Mouse (Mus musculus) forebrain, embryonic 12.5 days (tissue): ENCODE measurements at regions not wholly inside any gene's neighbourhood (a gene's known extent, or its start where the extent isn't known, plus 50 kb on each side); places are given as distances from the start of the nearest gene placed in this dataset.
"Not testable (repeated sequence)": the region's sequence is repeated elsewhere in the genome, so short reads cannot be mapped to it uniquely, and the experiment has no call there.

Experiments
- ATAC-seq: fragments of 200-750 bp; cut with Nextera tagmentation; 2 replicates; pipeline ENCODE4 v1.8.0; 2017; ENCODE audit warnings: moderate TSS enrichment; ENCODE audit not compliant: low FRiP score
- H3K27ac ChIP-seq: fragments of 300-500 bp; sonication (generic); 2 replicates; pipeline ENCODE4 v1.5.1; 2016; ENCODE audit warnings: mild to moderate bottlenecking
- H3K27me3 ChIP-seq: fragments of 300-500 bp; sonication (generic); 2 replicates; pipeline ENCODE4 v1.6.1; 2016; ENCODE audit warnings: mild to moderate bottlenecking
- H3K36me3 ChIP-seq: fragments of 300-500 bp; sonication (generic); replicated peaks from 2 replicates; pipeline ENCODE4 v1.6.1; 2016; ENCODE audit warnings: mild to moderate bottlenecking
- H3K4me1 ChIP-seq: fragments of 300-500 bp; sonication (generic); 2 replicates; pipeline ENCODE4 v1.6.1; 2016
- H3K4me2 ChIP-seq: fragments of 300-500 bp; sonication (generic); 2 replicates; pipeline ENCODE4 v1.6.1; 2016; ENCODE audit warnings: mild to moderate bottlenecking, moderate library complexity
- H3K4me3 ChIP-seq: fragments of 300-500 bp; sonication (generic); replicated peaks from 2 replicates; pipeline ENCODE4 v1.5.1; 2016; ENCODE audit warnings: mild to moderate bottlenecking
- H3K9ac ChIP-seq: fragments of 300-500 bp; sonication (generic); 2 replicates; pipeline ENCODE4 v1.6.1; 2016; ENCODE audit warnings: mild to moderate bottlenecking
- H3K9me3 ChIP-seq: fragments of 300-500 bp; sonication (generic); 2 replicates; pipeline ENCODE4 v1.6.1; 2016
- WGBS: fragments of 180-500 bp; shearing (Covaris S2); methylation state at CpG from one replicate; pipeline ENCODE4 v1.1.7; 2016; 5-methylcytosine and 5-hydroxymethylcytosine counted together

DNA sequence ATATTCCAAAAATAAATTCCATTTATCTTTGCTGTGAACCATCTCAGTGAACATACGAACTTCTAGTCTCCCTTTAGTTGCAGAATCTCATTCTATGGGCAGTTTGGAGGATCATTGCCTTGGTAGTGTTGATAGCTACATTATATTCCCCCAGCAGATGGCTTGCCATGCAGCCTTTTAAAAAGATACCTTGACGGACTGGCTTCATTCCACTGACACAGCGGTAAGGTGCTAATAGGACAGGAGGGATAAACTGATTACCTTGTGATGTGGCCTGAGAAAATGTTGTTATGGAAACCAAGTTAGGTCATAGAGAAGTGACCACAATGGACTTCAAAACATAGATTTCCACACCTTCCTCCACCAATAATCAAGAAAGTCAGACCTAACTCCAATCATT lies 215.5 kb upstream of the Tmc3 start:
- Histone ChIP-seq H3K4me3 (no peak overlapping the region), H3K27ac (no peak overlapping the region), H3K27me3 (no peaks in the 10 kb centered on the region), H3K9me3 (no peaks in the 10 kb centered on the region), H3K9ac (no peak overlapping the region), H3K4me1 (no peaks in the 10 kb centered on the region), H3K4me2 (no peak overlapping the region), H3K36me3 (no peaks in the 10 kb centered on the region)
- WGBS = 81% methylated on average over 3 of the region's 3 CpGs
- no peak; the same call in 1 of the 2 replicates for ATAC-seq

DNA sequence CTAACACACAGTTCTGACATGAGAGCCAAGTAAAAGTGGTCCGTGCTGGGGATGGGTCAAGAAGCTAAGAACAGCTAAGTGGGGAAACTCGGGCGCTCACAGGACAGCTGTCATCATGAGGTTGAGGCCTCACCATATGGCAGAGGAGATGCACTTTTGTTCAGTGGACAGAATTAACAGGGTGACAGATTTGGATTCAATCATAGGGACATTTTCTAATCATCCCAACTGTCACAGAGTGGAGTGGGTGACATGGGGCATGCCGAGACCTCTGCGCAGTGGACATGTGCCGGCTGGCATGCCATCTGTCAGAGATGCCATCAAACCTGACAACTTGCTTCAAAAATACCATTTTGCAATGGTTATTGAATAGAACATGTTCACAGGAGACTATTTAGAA lies 215.1 kb upstream of the Tmc3 start:
- Histone ChIP-seq H3K27me3 (no peaks in the 10 kb centered on the region), H3K9me3 (no peaks in the 10 kb centered on the region), H3K4me2 (no peak overlapping the region), H3K4me3 (no peak overlapping the region), H3K36me3 (no peaks in the 10 kb centered on the region), H3K27ac (no peak overlapping the region), H3K4me1 (no peaks in the 10 kb centered on the region), H3K9ac (no peak overlapping the region)
- no peak; the same call in 1 of the 2 replicates for ATAC-seq
- 86% methylated on average over 6 of the region's 6 CpGs for WGBS

DNA sequence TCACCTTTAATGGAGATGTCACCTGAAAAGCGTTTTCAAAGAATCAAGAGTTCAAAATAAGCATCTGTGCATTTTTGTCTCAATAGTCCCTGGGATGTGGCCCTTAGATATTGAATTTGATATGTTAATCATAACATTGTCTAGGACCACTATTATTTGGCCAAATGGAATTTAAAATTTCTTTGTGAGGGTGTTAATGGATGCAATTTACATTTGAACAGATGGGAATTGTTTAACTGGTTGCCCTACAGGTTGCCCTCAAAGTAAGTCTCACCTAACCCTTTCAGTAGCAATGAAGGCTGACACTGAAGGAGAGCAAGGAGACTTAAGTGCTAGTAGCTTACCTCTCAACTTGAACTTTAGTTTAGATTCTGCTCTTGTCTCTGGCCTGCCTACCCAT lies 207.9 kb upstream of the Tmc3 start:
- WGBS = 68% methylated on average over 1 of the region's 1 CpGs

DNA sequence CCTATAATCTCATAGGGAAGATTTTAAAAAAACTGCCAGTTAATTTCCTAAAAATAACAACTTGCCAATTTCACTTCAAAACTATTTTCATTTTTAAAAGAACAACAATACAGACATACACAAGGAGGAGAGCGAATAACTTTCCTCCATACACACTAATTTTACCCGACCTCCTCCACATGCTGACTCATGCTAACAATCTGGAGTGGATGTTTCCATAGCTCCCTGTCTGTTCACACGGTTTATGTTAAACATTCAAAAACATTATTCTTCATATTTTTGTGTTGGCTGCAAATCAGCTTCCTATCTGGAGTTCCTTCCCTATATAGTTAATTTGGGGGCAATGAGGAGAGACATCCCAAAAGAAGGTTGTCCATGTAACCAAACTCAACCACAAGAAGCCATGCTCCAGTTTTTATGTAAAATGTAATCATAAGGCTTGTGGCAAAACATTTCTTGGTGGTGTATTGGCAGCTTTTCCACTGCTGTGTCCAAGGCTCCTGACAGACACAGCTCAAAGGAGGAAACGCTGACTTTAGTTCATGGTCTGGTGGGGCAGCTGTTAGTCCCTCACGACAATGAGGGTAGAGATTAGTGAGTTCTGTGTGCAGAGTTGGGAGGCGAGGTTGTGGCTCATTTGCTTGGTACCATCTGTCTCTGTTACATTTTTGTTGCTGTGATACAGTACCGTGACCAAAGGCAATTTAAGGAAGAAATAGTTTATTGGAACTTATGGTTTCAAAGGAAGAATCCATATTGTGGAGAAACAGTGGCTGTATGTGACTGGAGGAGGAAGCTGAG lies 203.1 kb upstream of the Tmc3 start:
- no peak overlapping the region for H3K4me2 ChIP-seq
- H3K9ac ChIP-seq = no peak overlapping the region
- WGBS = 79% methylated on average over 7 of the region's 7 CpGs
- no peaks in the 10 kb centered on the region for H3K9me3 ChIP-seq
- no peak overlapping the region for H3K27ac ChIP-seq
- no peak overlapping the region for H3K4me3 ChIP-seq
- H3K36me3 ChIP-seq = no peaks in the 10 kb centered on the region
- H3K27me3 ChIP-seq = no peaks in the 10 kb centered on the region
- H3K4me1 ChIP-seq = peaks cover 16% of the 10 kb centered on the region
- no peak for ATAC-seq

More for the DNA sequence above, 207.9 kb upstream of the Tmc3 start:
- H3K27ac ChIP-seq = no peak overlapping the region
- no peaks in the 10 kb centered on the region for H3K9me3 ChIP-seq
- H3K4me2 ChIP-seq = no peak overlapping the region
- no peaks in the 10 kb centered on the region for H3K36me3 ChIP-seq
- no peak overlapping the region for H3K4me3 ChIP-seq
- H3K27me3 ChIP-seq = no peaks in the 10 kb centered on the region
- no peak for ATAC-seq
- no peak overlapping the region for H3K9ac ChIP-seq
- 0 out of 2 replicates have a peak, but pooled peaks cover 3% of the 10 kb centered on the region for H3K4me1 ChIP-seq

DNA sequence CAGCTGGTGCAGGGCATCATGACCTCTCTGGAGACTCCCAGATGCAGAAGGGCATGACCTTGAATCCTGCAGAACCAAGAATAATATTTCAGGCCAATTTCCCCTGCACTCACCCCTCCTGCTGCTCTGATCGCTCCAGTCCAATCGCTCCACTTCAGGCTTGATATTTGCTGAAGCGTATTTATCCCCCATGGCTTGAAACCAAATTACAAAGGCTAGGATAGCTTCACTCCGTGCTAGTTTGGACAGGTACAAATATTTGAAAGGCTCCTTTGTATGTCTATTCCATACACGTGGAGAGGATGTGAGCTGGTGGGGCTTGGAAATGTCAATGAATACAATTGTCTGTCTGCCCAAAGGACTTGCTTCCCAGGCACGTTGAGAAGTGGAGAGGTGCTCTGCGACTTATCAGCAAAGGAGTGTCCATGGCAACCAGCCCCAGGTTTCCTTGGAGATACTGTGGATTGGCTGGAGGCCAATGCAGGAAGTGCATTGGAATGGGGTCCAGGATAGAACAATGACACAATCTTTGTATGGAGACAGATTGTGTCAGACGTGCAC lies 201.8 kb upstream of the Tmc3 start:
- 22% methylated on average over 8 of the region's 8 CpGs for WGBS
- H3K27me3 ChIP-seq = no peaks in the 10 kb centered on the region
- H3K4me1 ChIP-seq = peaks cover 16% of the 10 kb centered on the region
- H3K9me3 ChIP-seq = no peaks in the 10 kb centered on the region
- H3K27ac ChIP-seq = peak overlapping the region; percentile 80
- no peak overlapping the region for H3K9ac ChIP-seq
- H3K36me3 ChIP-seq = no peaks in the 10 kb centered on the region
- peak overlapping the region; percentile 26 for H3K4me2 ChIP-seq
- peak; percentile 96 for ATAC-seq
- H3K4me3 ChIP-seq = no peak overlapping the region

DNA sequence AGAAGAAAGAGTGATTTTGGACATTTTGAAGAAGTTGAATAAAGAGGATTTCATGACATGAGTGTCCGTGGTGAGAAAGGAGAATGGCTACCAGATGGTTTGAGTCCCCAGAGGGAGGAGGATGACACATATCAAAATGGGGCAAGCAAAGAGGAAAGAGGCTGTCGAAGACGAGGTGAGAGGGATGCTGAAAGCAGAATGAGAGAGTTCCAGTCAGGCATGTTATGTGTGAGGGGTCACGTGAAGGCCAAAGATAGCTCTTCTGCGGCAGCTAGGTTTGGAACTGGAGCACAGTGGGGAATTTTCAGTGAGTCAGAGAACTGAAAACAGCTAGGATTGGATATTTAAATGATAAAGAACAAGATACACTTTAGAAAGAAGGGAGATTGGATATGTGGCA lies 193.3 kb upstream of the Tmc3 start:
- Histone ChIP-seq H3K4me2 (no peak overlapping the region), H3K4me1 (peaks cover 3% of the 10 kb centered on the region; the same call in 1 of the 2 replicates), H3K27me3 (no peaks in the 10 kb centered on the region), H3K4me3 (no peak overlapping the region), H3K36me3 (no peaks in the 10 kb centered on the region), H3K9ac (no peak overlapping the region), H3K27ac (no peak overlapping the region), H3K9me3 (no peaks in the 10 kb centered on the region)
- 87% methylated on average over 5 of the region's 5 CpGs for WGBS
- ATAC-seq = no peak

DNA sequence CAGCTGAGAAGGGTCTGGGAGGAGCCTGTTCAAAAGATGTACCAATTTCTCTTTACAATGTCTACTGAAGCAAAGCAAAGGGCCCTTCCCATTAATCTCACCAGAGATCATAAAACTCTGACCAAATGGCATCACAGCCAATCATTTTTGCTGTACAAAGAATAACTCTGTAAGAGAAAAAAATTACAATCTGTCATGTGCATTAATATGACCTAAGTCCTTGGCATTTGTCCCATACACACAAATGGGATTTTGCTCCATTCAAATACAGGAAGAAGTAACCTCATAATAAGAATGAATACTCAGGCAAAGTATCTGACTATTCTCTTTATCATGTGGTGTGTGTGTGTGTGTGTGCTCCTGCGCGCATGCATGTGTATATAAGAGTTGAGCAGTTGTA lies 192.5 kb upstream of the Tmc3 start:
- ATAC-seq = no peak
- Histone ChIP-seq H3K27ac (no peak overlapping the region), H3K4me2 (no peak overlapping the region), H3K9me3 (no peaks in the 10 kb centered on the region), H3K36me3 (no peaks in the 10 kb centered on the region), H3K4me1 (peaks cover 3% of the 10 kb centered on the region; the same call in 1 of the 2 replicates), H3K9ac (no peak overlapping the region), H3K27me3 (no peaks in the 10 kb centered on the region), H3K4me3 (no peak overlapping the region)
- WGBS = 93% methylated on average over 2 of the region's 2 CpGs

DNA sequence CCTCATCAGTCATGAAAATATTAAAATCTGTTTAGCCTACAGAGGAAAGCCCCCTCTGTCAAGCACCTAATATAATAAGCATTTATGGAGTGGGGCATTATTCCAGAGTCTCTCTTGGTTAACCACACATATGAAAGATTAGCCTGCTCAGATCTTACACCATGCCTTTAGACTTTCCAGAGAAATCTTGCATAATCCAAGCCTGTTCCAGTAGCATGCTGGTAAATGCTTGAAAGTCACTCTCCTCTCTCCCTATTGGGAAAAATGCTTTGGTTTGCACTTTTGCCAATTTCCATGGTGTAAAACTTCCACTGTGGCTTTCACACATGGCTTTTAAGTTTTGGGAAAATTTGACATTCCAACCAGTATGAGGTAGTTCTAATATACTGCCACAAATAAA lies 192.1 kb upstream of the Tmc3 start:
- ATAC-seq = no peak
- Histone ChIP-seq H3K4me2 (no peak overlapping the region), H3K4me3 (no peak overlapping the region), H3K9ac (no peak overlapping the region), H3K36me3 (no peaks in the 10 kb centered on the region), H3K4me1 (peaks cover 3% of the 10 kb centered on the region; the same call in 1 of the 2 replicates), H3K9me3 (no peaks in the 10 kb centered on the region), H3K27me3 (no peaks in the 10 kb centered on the region), H3K27ac (no peak overlapping the region)

DNA sequence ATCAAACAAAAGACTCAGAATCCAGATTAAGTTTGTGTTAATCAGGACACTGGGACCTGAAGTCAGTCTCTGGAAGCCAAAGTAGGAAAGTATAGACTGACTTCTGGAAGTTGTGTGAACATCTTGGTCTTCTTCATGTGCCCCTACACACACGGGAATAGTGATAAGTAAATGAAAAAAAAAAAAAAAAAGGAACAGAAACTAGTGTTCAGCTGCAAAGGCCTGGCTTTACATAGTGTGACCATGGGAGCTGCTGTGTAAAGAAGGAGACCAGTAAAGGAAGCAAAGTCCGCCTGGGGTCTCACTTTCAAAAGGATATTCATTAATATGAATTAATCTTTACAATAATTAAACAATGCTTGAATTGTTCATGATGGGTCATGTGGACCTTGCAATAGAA lies 190.6 kb upstream of the Tmc3 start:
- H3K36me3 ChIP-seq = no peaks in the 10 kb centered on the region
- WGBS = 70% methylated on average over 2 of the region's 2 CpGs
- H3K27me3 ChIP-seq = no peaks in the 10 kb centered on the region
- no peak overlapping the region for H3K4me2 ChIP-seq
- no peak overlapping the region for H3K4me3 ChIP-seq
- ATAC-seq = no peak
- no peak overlapping the region for H3K27ac ChIP-seq
- H3K4me1 ChIP-seq = peaks cover 3% of the 10 kb centered on the region; the same call in 1 of the 2 replicates
- H3K9ac ChIP-seq = no peak overlapping the region
- no peaks in the 10 kb centered on the region for H3K9me3 ChIP-seq

DNA sequence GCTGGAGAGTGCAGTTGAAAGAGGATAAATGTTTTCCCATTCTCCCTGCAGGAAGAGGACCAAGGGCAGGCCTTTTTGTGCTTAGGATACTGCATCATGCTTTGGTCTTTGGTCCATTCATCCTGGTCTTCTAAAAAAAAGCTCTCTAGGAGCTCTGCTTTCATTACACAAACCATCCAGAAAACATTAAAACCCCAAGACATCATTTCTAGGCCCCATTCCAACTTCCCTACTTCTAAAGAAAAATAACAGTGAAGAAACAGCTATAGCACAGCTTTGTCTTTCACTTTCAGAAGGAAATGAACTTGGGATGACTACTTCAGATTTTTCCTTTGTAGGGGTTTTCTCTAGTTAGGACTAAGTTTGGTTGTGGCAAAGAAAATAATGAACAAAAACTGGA lies 185.1 kb upstream of the Tmc3 start:
- H3K9me3 ChIP-seq = no peaks in the 10 kb centered on the region
- H3K27ac ChIP-seq = no peak overlapping the region
- H3K9ac ChIP-seq = no peak overlapping the region
- no peak overlapping the region for H3K4me2 ChIP-seq
- H3K36me3 ChIP-seq = no peaks in the 10 kb centered on the region
- ATAC-seq = no peak
- no peak overlapping the region for H3K4me3 ChIP-seq
- H3K27me3 ChIP-seq = no peaks in the 10 kb centered on the region
- H3K4me1 ChIP-seq = no peaks in the 10 kb centered on the region

DNA sequence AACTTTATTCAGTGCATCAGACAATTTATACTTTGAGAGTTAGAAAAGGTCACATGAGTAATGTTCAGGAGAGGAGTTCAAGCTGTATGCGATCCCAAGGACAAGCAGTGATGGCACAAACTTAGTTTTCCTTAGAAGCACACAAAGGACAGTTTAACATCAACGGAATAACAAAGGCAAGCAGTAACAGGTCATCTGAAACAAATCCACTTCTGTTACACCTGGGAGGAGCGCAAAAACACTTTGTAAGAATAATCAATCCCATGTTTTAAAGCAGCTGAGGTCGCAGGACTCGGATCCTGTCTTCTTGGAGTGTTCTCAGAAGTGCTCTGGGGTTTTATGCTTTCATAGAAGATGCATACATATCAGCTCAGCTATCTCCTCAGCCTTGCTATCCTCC lies 183.7 kb upstream of the Tmc3 start:
- Histone ChIP-seq H3K4me1 (no peaks in the 10 kb centered on the region), H3K36me3 (no peaks in the 10 kb centered on the region), H3K27ac (no peak overlapping the region), H3K9ac (no peak overlapping the region), H3K27me3 (no peaks in the 10 kb centered on the region), H3K4me2 (no peak overlapping the region), H3K9me3 (no peaks in the 10 kb centered on the region), H3K4me3 (no peak overlapping the region)
- no peak for ATAC-seq
- WGBS = 85% methylated on average over 5 of the region's 5 CpGs

DNA sequence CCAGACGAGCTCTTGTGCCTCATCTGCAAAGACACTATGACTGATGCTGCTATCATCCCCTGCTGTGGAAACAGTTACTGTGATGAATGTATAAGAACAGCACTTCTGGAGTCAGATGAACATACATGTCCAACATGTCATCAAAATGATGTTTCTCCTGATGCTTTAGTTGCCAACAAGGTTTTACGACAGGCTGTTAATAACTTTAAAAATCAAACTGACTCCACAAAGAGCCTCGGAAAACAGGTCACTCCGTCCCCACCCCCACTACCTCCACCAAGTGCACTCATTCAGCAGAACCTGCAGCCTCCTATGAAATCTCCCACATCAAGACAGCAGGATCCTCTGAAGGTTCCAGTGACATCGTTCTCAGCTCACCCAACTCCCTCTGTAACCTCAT lies 172.0 kb upstream of the Tmc3 start:
- not testable (repeated sequence) for H3K4me2 ChIP-seq, H3K27me3 ChIP-seq, H3K9me3 ChIP-seq, H3K36me3 ChIP-seq, H3K27ac ChIP-seq, H3K9ac ChIP-seq, ATAC-seq, H3K4me3 ChIP-seq, H3K4me1 ChIP-seq
- 92% methylated on average over 5 of the region's 5 CpGs for WGBS

DNA sequence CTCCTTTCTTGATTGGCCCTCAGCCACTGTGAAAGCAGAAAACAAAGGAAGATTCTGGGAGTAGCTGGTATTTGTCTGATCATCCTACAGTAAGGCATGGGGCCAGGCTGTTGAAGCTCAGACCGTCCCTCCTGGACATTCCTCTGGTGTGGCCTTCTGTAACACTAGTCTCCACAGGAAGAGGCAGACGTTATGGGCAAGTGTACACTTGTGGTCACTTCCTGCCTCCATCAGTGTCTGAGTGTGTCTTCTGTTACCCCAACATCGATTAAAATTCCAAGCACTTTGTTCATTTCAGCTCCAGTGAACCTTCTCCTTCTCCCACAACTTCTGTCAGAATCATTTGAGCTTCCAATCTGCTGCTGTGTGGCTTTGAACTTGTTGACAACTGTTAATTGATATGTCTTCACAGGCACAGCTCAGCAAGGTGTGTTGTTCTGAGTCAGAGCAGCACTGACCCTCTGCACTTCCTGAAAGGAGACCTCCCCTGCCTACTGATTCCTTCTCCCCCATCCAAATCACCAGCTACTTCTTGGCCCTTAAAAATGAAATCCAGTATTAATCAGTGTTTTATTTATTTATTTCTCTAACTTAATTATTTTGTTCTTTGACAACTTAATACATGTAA lies 154.7 kb upstream of the Tmc3 start:
- Histone ChIP-seq H3K9ac (no peak overlapping the region), H3K4me2 (no peak overlapping the region), H3K27ac (no peak overlapping the region), H3K4me3 (no peak overlapping the region), H3K4me1 (peaks cover 6% of the 10 kb centered on the region), H3K27me3 (no peaks in the 10 kb centered on the region), H3K9me3 (no peaks in the 10 kb centered on the region), H3K36me3 (no peaks in the 10 kb centered on the region)
- 87% methylated on average over 3 of the region's 3 CpGs for WGBS
- ATAC-seq = no peak
